Mouse (Mus musculus): ENCODE measurements around the gene Ddx19b.
"Not testable (repeated sequence)": the region's sequence is repeated elsewhere in the genome, so short reads cannot be mapped to it uniquely, and the experiment has no call there.

Gene Ddx19b

GRCm38 (mm10) chr8:111031572-111031971 is at the start of gene Ddx19b:
Ddx19b (minus strand) TSS chr8:111031751.
- DNase-seq = no peak

- peak; percentile 54 for DNase-seq
Measured at GRCm38 (mm10) chr8:111079861-111080271, 48.3 kb upstream of the Ddx19b start.

- peak; percentile 41 for DNase-seq
Measured at GRCm38 (mm10) chr8:111079461-111079860, 47.9 kb upstream of the Ddx19b start.

GRCm38 (mm10) chr8:111075926-111076325 is 44.4 kb upstream of the Ddx19b start:
- DNase-seq = no peak

GRCm38 (mm10) chr8:111068660-111069059 is 37.1 kb upstream of the Ddx19b start:
- not testable (repeated sequence) for DNase-seq

DNA sequence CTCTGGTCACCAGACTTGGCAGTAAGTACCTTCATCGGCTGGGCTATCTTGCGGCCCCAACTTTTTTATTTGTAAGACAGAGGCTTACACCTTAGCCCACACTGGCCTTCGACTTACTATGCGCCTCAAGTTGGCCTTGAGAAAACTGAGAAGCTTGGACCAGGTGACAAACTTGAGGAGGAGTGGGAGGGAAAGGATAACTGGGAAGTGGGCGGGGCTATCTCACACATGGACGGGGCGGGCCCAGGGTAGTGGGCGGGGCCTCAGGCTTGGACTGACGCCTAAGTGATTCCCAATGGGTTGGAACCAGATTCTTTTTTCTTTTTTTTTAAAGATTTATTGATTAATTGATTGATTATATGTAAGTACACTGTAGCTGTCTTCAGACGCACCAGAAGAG is 35.9 kb upstream of the Ddx19b start:
- DNase-seq = no peak

DNA sequence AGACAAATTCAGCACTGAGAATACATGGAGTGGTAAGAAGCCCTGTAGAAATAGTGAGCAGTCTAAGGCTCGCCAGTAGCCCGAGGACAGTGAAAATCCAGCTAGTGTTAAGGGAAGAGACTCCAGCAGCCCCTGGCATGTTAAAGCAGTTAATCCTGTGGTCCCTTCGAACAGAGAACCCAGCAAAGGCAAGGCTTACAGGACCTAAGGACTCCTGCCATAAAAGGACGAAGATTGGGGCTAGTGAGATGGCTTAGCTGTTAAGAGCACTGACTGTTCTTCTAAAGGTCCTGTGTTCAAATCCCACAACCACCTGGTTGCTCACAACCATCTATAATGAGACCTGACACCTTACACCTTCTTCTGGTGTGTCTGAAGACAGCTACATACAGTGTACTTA is 34.8 kb upstream of the Ddx19b start:
- no peak for DNase-seq

DNA sequence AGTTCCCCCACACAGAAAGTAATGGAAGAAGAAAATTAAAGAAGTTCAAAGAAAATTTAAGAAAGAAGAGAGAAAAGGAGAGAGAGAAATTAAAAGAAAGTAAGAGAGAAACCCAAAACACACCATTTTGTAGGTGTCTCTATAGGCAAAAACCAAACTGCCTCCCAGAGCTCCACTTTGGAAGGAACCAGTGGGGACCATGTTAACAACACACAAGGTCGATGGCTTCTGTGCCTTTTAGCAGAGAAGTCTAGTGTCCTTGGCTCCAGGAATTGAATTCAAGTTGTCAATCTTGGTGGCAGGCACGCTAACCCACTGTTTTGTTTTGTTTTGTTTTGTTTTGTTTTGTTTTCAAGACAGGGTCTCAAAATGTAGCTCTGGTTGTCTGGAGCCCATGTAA is 31.3 kb upstream of the Ddx19b start:
- DNase-seq = no peak

DNA sequence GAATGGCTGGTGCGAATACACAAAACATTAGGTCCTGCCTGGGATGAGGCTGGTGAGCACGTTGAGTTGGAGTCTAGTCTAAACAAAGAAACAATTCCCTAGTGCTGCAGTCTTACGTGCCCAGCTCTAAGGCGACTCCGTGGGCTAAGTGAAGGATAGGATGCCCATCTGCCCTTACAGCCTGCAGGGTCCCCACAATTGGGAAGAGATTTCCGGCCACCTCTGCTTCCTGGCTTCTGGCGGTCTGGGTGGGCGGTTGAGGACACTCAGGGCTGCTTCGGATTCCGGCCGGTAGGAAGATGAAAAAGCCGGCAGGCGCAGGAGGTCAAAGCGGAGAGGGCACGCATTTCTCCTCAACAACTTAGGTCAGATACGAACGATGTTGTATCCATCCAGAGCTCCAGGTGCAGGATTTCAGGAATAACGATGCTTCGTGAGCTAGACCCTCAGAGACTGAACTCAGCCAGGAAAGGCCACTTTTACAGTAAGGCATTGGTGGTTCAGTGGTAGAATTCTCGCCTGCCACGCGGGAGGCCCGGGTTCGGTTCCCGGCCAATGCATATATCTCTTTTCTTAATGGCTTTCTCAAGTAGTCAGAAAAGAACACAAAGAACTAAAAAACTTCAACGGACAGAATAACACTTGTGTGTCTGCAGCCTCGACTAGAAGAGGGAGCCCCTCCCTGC is 30.7 kb upstream of the Ddx19b start:
- DNase-seq = peak; percentile 74

- DNase-seq = no peak
Measured at GRCm38 (mm10) chr8:111061688-111062071, 30.1 kb upstream of the Ddx19b start.

GRCm38 (mm10) chr8:111058946-111059572 is 27.5 kb upstream of the Ddx19b start:
- DNase-seq = no peak

DNA sequence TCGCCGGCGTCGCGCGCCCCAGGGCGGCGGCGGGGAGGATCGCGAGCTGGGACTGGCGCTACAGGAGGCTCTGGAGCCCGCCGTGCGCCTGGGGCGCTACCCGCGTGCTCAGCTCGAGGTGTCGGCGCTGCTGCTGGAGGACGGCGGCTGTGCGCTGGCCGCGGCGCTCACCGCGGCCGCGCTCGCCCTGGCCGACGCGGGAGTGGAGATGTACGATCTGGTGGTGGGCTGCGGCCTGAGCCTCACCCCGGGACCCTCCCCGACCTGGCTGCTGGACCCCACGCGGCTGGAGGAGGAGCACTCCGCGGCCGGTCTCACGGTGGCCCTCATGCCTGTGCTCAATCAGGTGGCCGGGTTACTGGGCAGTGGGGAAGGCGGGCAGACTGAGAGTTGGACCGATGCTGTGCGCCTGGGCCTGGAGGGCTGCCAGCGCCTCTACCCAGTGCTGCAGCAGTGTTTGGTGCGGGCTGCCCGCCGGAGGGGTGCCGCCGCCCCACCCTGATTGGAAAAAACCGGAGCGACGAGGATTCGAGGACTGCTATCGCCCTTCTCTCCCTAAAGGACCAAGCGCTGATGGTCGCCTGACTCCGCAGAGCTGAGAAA is 25.2 kb upstream of the Ddx19b start:
- peak; percentile 52 for DNase-seq

- peak; percentile 85 for DNase-seq
Measured at GRCm38 (mm10) chr8:111056158-111056663, 24.7 kb upstream of the Ddx19b start, which contains the start of gene Exosc6. Exosc6 (plus strand) TSS chr8:111056339.

DNA sequence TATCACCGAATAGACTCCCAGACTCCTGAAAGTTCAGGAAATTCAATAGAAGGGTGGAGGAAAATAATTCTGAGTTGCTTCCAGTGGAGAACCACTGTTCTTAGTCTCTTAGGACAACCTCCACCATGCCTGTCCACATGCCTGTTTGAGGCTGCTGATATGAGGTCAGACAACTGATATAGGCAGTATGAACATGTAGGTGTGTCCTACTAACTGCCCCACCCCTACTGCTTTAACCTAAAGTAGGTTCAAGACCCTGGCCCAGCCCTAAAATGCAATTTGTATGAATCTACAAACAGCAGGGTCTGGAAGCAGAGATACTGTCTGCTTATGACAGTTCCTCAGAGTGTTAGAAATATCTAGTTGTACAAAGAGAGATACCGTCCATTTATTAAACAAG is 24.1 kb upstream of the Ddx19b start:
- DNase-seq = no peak

DNA sequence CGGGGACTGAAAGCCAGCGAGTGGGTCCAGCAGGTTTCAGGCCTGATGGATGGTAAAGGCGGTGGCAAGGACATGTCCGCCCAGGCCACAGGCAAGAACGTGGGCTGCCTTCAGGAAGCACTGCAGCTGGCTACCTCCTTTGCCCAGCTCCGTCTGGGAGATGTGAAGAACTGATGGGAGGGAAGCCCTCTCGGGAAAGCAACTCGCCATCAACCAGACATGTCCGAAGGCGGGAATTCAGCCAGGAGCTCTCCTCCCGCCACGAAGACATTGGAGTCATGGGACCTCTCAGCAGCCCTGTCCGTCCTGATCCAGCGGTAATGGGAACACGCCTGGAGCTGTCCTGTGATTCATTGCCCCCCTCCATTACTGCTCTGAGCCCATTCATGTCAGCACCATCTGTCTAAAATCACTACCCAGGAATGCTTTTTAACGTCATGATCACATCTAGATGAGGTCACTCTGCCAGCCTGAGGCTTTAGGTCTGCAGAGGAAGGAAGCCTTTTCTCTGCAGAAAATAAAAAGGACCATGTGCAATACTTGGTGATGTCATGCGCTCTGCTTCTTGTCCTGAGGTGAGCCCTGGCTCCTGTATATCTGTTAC is 23.6 kb upstream of the Ddx19b start:
- DNase-seq = no peak

DNA sequence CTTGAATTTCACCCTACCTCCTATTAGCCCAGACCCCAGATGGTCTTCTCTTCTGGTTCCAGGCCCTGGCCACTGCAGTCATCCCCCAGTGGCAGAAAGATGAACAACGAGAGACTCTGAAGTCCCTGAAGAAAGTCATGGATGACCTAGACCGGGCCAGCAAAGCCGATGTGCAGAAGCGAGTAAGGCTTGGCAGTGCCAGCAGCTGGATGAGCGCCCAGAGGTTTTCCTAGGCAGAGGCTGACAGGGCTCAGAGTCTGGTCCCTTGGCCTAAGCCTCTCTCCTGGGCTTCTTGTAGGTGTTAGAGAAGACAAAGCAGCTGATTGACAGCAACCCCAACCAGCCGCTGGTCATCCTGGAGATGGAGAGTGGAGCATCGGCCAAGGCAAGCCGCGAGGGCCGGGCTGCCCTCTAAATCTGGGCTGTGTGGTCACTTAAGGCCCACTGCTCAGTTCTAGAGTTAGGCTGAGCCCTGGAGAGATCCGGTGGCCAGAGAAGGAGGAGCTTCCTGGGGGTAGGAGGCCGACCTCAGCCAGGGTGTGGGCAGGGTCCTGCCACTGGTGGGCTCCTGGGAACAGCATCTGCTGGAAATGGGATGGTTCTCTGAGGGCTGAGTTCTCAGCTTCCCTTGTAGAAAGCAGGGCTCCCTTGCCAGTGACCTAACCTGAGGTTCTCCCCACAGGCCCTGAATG is 22.4 kb upstream of the Ddx19b start:
- no peak for DNase-seq

- no peak for DNase-seq
Measured at GRCm38 (mm10) chr8:111049106-111049505, 17.6 kb upstream of the Ddx19b start.

GRCm38 (mm10) chr8:111048694-111049093 is 17.1 kb upstream of the Ddx19b start:
- no peak for DNase-seq

DNA sequence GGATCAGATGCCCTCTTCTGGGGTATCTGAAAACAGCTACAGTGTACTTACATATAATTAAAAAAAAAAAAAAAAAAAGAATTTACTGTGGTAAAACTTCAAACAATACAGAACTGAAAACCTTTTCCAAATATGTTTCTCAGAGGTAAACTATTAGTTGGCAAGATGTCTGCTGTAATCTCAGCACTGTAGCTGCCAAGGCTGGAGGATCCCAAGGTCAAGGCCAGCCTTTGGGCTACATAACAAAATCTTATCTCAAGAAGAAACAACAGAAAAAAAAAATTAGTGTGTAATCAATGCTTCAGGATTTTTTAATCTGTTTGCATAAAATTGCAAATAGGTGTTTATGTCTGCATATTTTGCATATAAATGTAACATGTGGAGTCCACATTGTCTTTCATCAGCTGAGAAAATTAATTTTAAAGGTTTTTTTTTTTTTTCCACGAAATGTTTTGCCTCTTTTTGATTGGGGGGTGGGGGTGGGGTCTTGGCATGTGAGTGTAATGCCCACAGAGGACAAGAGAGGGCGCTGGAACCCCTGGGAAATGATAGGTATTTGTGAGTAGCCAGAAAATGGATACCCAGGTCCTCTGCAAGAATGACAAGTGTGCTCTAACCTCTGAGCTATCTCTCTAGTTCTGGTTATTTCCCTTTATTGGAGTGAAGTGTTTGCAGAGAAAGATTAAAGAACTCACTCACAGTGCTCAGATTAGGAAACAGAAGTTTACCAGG is 12.6 kb upstream of the Ddx19b start:
- no peak for DNase-seq

- DNase-seq = no peak
Measured at GRCm38 (mm10) chr8:111042546-111042945, 11.0 kb upstream of the Ddx19b start.

- DNase-seq = no peak
Measured at GRCm38 (mm10) chr8:111036591-111036990, 5.0 kb upstream of the Ddx19b start.

DNA sequence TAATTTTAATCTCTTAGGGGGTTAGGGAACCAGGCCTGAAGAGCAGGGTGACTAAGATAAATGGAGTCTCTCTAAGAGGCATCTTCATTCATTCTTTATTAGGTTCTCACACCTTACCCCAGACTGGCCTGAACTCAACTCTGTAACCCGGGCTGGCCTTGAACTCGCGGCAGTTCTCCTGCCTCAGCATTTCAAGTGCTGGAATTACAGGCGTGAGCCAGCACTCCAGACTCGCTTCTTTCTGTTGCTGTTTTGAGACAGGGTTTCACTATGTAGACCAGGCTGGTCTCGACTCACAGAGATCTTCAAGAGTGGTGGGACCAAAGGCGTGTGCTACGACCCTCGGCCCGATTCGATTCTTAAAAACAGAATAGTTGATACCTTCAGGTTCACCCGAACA is 2.7 kb upstream of the Ddx19b start:
- no peak for DNase-seq

Data from kidney, adult 11 months (tissue).